ENCODE assay signal across 23 mouse cellular contexts in the genomic region with DNA sequence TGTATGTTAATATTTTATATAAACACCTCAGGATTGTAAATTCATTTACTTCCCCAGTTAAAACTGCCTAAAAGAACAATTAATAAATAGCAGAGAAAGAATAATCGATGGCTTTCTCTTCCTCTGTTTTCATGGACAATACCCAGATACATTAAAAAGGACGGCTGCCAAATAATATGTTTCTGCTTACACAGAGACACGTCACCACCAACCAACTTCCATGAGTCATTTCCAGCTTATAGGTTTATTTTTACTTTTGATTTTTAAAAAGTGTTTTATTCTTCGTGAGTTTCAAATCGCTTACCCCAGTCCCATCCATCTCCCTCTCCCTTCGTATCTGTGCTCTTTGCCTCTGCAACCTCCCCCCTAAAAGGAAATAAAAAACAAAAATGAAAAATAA.
"Had no signal": no experiment of that assay in that cellular context is flagged by ENCODE, and none has a peak within 500 bp of the region (broad histone marks: within the 10 kb centered on the region; RNA-seq: fewer than 3 reads in every experiment).

No protein-coding gene starts in this region.

- H3K4me2 ChIP-seq: heart, embryonic 12.5 days; heart, embryonic 13.5 days; heart, embryonic 15.5 days; hindbrain, embryonic 12.5 days; hindbrain, embryonic 13.5 days; hindbrain, embryonic 14.5 days; hindbrain, embryonic 15.5 days; intestine, embryonic 15.5 days; kidney, embryonic 15.5 days had no signal

- H3K27ac ChIP-seq: heart, embryonic 13.5 days; heart, embryonic 15.5 days; hindbrain, embryonic 10.5 days; hindbrain, embryonic 12.5 days; hindbrain, embryonic 13.5 days; hindbrain, embryonic 14.5 days; hindbrain, embryonic 15.5 days; hindbrain, postnatal 0 days; intestine, embryonic 15.5 days; kidney, embryonic 15.5 days; kidney, postnatal 0 days; layer of hippocampus, adult 2 months; left cerebral cortex, adult 2 months had no signal

- H3K9ac ChIP-seq: heart, embryonic 12.5 days; heart, embryonic 13.5 days; heart, embryonic 15.5 days; hindbrain, embryonic 12.5 days; hindbrain, embryonic 13.5 days; hindbrain, embryonic 14.5 days; hindbrain, embryonic 15.5 days; intestine, embryonic 15.5 days; kidney, embryonic 15.5 days had no signal

- H3K4me3 ChIP-seq: heart, embryonic 12.5 days; heart, embryonic 13.5 days; heart, embryonic 15.5 days; hindbrain, embryonic 10.5 days; hindbrain, embryonic 12.5 days; hindbrain, embryonic 13.5 days; hindbrain, embryonic 15.5 days; intestine, embryonic 15.5 days; kidney, embryonic 15.5 days; layer of hippocampus, adult 2 months; left cerebral cortex, adult 2 months had no signal

- DNase-seq: heart, postnatal 10 days; heart, postnatal 36 days; kidney, adult 11 months; kidney, adult 18-20 months; layer of hippocampus, adult 9-11 months; layer of hippocampus, postnatal 36 days had no signal

- H3K4me1 ChIP-seq: hindbrain, embryonic 10.5 days; hindbrain, embryonic 12.5 days; hindbrain, embryonic 13.5 days; hindbrain, embryonic 15.5 days; intestine, embryonic 15.5 days; kidney, embryonic 15.5 days had no signal

- H3K9me3 ChIP-seq: heart, embryonic 12.5 days; heart, embryonic 13.5 days; heart, embryonic 15.5 days; hindbrain, embryonic 10.5 days; hindbrain, embryonic 12.5 days; hindbrain, embryonic 13.5 days; hindbrain, embryonic 15.5 days; intestine, embryonic 15.5 days; kidney, embryonic 15.5 days had no signal

- H3K36me3 ChIP-seq: heart, embryonic 12.5 days; heart, embryonic 13.5 days; heart, embryonic 15.5 days; hindbrain, embryonic 10.5 days; hindbrain, embryonic 12.5 days; hindbrain, embryonic 13.5 days; hindbrain, embryonic 15.5 days; intestine, embryonic 15.5 days; kidney, embryonic 15.5 days had no signal

- ATAC-seq: hindbrain, postnatal 0 days; inflammation-experienced regulatory T-cells, adult 6 months; intestine, embryonic 15.5 days; intestine, embryonic 16.5 days; intestine, postnatal 0 days had no signal

- H3K27me3 ChIP-seq: heart, embryonic 12.5 days; heart, embryonic 13.5 days; heart, embryonic 15.5 days; hindbrain, embryonic 12.5 days; hindbrain, embryonic 13.5 days; hindbrain, embryonic 15.5 days; intestine, embryonic 15.5 days; kidney, embryonic 15.5 days had no signal
